Mouse (Mus musculus) hindlimb bud, embryonic 11.5 days (tissue): ENCODE results near the gene C530008M17Rik.

Experiments used
- DNase-seq: peaks from one replicate; pipeline ENCODE4 v3.0.0-alpha.2; 2012; ENCODE audit warnings: low read depth, low spot score; ENCODE audit errors: extremely low spot score

C530008M17Rik gene

DNA sequence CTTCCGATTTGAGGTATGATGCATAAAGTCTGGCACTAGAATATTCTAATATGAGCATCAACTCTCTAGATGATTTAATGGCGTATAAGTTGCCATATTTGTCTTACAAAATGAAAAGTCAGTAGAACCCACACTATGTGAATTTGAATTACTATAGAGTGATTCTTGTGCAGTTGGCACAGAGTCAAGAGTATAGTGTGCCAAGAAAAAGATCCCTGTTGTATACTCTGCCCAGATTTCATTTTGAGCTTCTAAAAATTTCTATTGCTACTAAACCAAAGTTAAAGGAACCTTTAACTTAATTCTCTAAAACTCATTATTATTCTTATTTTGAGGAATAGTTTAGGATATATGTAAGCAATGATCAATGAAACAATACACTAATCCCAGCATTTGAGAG, at the start of gene C530008M17Rik:
Gene C530008M17Rik, plus strand, starts transcription at position 301 of the 400 bp plus-strand sequence.
- DNase-seq: no peak

DNA sequence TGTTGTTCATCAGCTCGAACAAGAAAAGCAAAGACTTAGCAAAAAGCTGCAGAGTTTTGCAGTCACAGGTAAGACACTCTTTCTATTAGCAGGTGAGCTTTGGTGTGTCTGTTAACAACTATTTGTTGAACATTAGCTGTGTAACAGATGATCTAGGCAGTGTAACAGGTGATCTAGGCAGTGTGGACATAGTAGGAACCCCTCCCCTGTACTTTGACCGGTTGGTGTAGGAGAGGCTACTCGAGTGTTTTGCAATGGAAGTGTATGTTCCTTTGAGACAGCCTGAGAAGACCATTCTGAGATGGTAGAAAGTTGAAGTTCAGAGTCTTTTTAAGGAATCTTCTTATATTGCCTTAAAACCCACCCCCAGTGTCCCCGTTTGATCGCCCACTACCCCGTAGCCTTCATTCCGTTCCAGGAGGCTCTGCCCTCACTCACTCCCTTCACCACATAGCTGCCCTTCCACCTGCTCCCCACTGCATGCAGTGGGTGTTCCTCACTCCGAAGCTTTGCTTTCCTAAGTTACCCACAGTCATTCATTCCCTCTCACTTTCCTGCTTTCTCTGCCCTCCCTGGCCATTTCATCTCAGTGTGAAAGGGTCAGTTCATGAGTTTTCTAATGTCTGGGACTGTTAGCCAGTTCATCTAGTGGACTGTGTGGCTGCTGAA, 46.5 kb upstream of the C530008M17Rik start:
- DNase-seq: no peak

DNA sequence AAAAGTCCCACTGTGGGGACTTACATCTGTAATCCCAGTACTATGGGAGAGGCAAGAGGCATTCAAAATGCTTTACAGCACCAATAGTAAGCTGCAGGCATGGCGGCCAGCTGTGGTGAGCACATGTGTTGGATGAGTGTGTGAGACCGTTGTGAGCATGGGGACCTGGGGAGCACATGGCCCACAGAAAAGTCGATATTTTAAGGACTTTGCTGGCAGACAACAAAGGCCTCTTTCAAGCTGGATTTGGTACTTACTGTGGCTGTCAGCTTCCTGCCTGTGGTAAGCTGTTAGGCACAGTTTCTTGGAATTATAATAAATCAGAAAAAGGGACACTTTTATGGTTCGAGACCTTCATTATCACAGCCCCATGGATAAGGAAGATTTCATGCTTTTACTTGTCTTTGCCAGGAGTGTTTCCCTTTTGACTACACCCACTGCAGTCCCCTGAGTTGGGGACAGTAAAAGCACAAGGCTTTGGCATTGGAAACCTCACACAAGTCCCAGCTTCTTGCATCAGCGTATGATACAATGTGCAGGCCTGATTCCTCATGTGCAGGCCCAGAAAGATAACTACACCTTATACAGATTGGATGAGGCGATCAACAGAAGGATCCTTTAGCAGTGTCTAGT, 43.3 kb upstream of the C530008M17Rik start:
- no peak for DNase-seq

- DNase-seq: no peak
Measured at GRCm38 (mm10) chr5:76615276-76615675, 41.0 kb upstream of the C530008M17Rik start.

DNA sequence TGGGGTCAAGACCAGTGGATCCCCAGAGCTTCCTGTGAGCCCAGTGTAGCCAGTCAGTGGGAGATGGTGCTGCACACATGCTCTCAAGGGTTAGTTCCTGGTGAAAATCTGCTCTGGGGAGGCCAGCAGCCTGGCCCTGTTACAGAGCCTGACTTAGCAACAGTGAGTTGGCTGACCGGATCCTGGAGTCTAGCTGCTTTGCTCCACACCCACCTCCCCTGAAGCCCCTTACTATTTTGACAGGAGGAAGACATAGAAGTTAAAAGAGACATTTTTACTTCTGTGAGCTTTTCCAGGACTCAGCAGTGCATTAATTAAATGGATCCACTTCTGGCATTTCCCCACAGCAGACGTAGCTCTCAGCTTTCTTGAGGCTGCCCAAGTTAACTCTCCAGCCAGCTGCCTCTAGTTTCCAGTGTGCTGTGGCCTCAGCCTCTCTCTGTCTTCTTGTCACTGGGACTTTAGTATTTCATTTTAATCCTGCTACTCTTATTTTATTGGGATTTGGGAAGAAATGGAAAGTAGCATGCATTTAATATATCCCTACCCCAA, 40.0 kb upstream of the C530008M17Rik start:
- no peak for DNase-seq

GRCm38 (mm10) chr5:76618750-76619149, 37.6 kb upstream of the C530008M17Rik start:
- no peak for DNase-seq

DNA sequence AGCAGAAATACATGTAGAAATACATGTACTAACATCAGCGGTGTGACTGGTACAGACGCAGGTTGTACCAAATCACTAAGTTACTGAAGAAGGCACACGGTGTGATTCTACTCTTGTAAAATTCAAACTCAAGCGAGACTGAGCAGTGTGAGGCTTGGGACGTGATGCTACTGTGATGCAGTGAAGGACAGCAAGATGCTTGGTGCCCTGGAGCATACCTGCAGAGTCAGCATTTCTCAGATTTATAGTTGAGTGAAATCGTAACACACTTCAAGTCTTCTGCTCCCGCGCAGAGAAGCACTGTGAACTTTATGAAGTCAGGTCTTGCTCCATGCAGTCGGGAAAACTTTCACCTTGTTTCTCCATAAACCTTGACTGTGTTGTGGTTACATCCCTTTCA, 32.6 kb upstream of the C530008M17Rik start:
- no peak for DNase-seq

DNA sequence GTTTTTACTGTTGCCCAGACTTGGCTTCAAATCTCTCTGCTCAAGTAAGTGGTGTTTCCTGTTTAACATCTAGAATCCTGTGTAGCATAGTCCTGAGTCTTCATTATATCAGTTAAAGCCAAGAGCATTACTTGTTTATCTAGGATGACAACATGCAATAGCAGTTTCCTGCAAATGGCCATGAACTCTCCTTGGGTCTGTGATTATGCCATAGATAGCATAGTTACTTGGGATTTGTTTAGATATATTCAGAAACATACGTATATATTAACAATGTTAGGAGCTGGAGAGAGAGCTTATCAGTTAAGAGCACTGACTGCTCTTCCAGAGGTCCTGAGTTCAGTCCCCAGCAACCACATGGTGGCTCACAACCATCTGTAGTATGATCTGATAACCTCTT, 28.5 kb upstream of the C530008M17Rik start:
- no peak for DNase-seq

DNA sequence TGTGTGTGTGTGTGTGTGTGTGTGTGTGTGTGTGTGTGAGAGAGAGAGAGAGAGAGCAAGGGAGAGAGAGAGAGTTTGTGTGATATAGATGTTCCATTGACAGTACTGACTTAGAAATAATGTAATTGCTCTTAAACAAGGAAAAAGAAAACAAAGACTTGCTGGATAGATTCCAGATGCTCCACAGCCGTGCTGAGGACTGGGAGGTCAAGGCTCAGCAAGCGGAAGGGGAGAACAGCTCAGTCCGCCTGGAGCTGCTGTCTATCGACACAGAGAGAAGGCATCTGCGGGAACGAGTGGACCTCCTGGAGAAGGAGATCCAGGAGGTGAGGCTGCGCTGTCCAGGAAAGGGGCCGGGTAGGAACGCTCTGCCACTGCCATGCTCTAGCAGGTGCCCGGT, 22.3 kb upstream of the C530008M17Rik start:
- no peak for DNase-seq

DNA sequence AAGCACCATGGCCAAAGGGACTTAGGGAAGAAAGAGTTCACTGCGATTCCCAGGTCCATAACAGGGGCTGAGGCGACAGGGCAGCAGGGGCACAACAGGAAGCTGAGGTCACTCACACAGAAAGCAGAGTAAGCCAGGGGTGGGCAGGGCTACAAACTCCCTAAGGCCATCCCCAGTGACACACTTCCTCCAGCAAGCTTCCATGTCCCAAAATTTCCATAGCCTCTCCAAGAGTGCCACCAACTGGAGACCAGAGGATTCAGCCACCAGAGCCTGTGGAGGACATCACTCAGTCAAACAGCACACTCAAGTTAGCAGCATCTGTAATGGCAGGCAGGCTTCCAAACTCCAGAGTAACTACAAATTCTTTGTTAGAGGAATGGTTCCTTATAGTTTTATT, 20.7 kb upstream of the C530008M17Rik start:
- no peak for DNase-seq

DNA sequence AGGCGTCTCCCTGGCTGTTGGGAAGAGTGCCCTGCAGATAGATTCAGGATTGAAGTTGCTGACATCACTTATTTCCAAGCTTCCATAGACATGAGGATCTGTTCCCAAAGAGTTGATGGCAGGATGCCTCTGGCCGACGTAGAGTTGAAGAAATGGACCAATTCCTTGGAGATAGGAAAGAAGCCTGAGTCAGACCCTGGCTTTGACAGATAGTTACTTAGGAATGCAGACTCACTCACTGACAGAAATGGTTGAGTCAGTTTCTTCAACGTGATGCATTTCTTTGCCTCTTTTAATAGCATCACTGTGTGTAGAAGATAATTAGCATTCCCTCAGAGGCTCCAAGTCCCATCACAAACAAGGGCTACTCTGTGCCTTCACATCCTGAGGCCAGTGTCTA, 14.2 kb upstream of the C530008M17Rik start:
- DNase-seq: no peak

DNA sequence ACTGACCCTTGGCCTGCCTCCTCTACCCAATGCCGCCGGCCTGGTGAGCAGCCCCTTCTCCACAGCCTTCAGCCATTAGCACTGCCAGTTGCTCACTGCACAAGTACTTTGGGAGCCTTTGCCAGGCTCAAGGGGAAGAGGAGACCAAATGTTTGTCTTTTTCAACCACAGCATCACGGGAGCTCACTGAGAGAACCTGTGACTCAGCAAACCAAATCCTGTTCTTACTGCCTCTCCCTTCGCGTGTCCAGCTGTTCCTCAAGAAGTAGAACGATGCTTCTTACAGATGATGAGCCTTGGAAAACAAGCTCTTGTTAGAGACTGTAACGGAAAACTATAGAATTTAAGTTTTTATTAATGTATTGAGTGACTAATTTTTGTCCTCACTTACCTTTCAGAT, 12.1 kb upstream of the C530008M17Rik start:
- no peak for DNase-seq

- DNase-seq: no peak
Measured at GRCm38 (mm10) chr5:76645091-76645868, 11.0 kb upstream of the C530008M17Rik start.

- DNase-seq: no peak
Measured at GRCm38 (mm10) chr5:76649897-76650296, 6.4 kb upstream of the C530008M17Rik start.

DNA sequence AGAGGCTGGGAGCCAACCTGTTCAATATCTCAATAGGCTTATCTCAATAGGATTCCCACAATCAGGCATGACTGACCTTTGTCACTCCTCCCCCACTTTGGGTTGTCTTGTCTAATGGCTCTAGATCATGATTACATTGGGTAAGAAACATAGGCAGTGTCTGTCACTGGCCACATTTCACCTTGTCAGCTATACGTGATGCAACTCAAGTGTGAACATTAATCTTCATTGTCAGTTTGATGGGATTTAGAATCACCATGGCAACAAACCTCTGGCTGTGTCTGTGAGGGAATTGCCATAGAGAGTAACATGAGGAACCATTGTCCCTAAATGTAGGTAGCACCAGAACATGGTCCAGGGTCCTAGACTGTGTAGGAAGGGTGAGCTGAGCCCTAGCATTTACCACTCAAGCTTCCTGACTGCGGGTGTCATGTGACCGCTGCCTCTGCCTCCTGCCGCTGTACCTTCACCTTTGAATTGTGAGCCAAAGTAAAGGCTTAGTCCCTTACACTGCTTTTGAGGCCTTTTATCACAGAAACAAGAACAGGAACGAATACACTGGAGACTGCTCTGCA, 5.1 kb upstream of the C530008M17Rik start:
- DNase-seq: no peak

DNA sequence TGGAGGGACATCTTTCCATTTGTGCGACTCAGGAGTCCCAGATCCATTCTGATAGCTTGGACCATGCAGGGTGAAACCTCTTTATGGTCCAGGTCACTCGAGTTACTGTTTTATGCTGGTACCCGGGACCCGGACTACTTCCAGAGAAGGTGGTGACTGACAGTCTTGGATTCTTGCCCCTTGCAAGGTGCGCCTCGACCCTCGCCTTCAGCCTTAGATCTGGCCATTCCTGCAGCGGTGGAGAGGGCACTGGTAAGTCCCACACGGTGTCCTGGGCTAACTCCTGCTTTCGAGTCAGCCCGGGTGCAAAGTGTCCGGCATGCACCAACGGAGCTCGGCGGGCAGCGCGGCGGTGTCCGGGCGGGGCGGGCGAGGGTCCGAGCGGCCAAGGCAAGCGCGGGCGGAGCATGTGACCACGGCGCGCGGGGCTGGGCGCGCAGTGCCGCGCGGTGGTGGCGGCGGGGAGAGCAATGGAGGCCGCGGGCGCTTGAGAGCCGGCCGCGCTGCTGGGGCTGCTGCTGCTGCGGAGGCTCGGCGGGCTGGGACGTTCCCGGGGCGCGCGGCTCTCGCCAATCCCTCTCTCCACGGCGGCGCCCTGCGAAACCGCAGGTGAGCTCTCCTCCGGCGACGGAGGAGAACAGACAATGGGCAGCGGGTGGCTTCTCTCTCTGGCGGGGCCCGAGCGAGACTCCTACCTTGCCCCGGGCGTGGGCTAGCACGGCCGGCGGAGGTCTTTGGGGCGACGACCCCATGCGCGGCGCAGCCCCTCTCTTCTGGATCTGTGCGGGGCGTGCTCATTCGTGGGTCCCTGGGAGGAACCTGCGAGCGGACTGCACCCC, 1.2 kb downstream of the C530008M17Rik start:
- no peak for DNase-seq

GRCm38 (mm10) chr5:76658084-76658934, 2.0 kb downstream of the C530008M17Rik start:
- DNase-seq: no peak

DNA sequence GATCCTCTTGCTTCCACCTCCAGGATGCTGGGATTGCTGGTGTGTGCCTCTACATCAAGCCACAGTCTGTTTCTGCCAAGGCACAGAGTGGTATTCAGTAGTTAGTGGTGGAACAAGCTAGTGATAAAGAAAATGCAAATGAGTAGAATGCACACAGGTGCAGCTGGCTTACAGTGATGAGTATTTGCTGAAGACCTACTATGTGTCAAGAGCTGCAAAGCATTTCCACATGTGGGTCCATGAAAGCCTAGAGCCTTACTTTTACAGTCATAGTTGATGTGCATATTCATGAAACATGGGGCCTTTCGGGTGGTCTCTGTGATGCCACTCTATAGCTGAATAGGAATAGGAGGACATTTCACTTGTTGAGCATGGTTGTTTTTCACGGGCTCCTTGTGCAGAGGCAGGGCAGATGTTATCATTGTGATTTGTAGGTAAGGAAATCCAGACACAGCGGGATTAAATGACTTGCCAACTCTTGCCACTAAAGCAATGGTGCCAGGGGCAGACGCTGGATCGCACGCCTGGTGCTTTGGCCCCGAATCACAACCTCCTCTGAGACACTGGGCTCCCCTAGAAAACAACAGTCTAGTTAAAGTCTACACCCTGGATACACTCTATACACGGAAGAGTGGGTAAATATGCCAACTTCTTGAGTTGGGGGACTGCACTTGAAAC, 3.8 kb downstream of the C530008M17Rik start:
- no peak for DNase-seq

GRCm38 (mm10) chr5:76661310-76661709, 5.0 kb downstream of the C530008M17Rik start:
- DNase-seq: no peak
